Comparison of ENCODE assay signal across 9 mouse cellular contexts in genomic region chr1:137972620-137973350, GRCm38 (mm10).
DNase-seq lines count a peak whose midpoint lies in the region; ATAC-seq lines count a peak whose summit lies in the region.
"Had no signal": no experiment of that assay in that cellular context is flagged by ENCODE, and none has a peak within 500 bp of the region (broad histone marks: within the 10 kb centered on the region; RNA-seq: fewer than 3 reads in every experiment).

No protein-coding gene starts in this region.

- no peak overlapping the region for H3K9ac ChIP-seq in neural tube, embryonic 12.5 days
- no peak overlapping the region for H3K9ac ChIP-seq in midbrain, embryonic 16.5 days (ENCODE audit: low read depth, low read length)

- 82% methylated on average over 6 of the region's 6 CpGs for WGBS in neural tube, embryonic 12.5 days
- WGBS in midbrain, embryonic 16.5 days = 71% methylated on average over 6 of the region's 6 CpGs

- peak; percentile 26 to 38 for DNase-seq in frontal cortex, adult 2 months (ENCODE audit: extremely low spot score in 1 of 2, low spot score in 1 of 2)
- no peak for DNase-seq in frontal cortex, postnatal 14 days (ENCODE audit: low spot score in 2 of 2)
- no peak for DNase-seq in neural tube, embryonic 10.5 days (ENCODE audit: extremely low spot score, low spot score)
- DNase-seq in forelimb bud, embryonic 11.5 days (ENCODE audit: low read depth, low spot score) = peak; percentile 51
- DNase-seq in cerebellum, postnatal 10 days = no peak
- no peak for DNase-seq in gastrocnemius, postnatal 36 days

- H3K9me3 ChIP-seq in neural tube, embryonic 12.5 days = no peaks in the 10 kb centered on the region
- H3K9me3 ChIP-seq in midbrain, embryonic 16.5 days (replicated peaks; ENCODE audit: control insufficient read depth, low read length, poor library complexity, severe bottlenecking) = no peaks in the 10 kb centered on the region

- intact Hi-C loops in gastrocnemius, postnatal 36 days (cut with DNase I) = no loop called here

- no peak overlapping the region for H3K4me3 ChIP-seq in neural tube, embryonic 12.5 days
- H3K4me3 ChIP-seq in midbrain, embryonic 16.5 days (ENCODE audit: low read depth, low read length) = no peak overlapping the region

- H3K27ac ChIP-seq in neural tube, embryonic 12.5 days = 0 out of 2 replicates have a peak overlapping the region, but pooled peaks have one; percentile 15
- peak overlapping the region; percentile 42; the same call in 1 of the 2 replicates for H3K27ac ChIP-seq in midbrain, embryonic 16.5 days (ENCODE audit: low read length)

- H3K36me3 ChIP-seq in neural tube, embryonic 12.5 days = no peaks in the 10 kb centered on the region
- no peaks in the 10 kb centered on the region; the same call in 1 of the 2 replicates for H3K36me3 ChIP-seq in midbrain, embryonic 16.5 days (ENCODE audit: control insufficient read depth, insufficient read depth, low read length)

- no peak for ATAC-seq in neural tube, embryonic 12.5 days (ENCODE audit: low FRiP score, low read depth)
- ATAC-seq in midbrain, embryonic 16.5 days = no peak
- ATAC-seq: lung, postnatal 0 days had no signal

- H3K27me3 ChIP-seq in neural tube, embryonic 12.5 days (replicated peaks) = no peaks in the 10 kb centered on the region
- no peaks in the 10 kb centered on the region for H3K27me3 ChIP-seq in midbrain, embryonic 16.5 days (ENCODE audit: control insufficient read depth, insufficient read depth, low read depth, low read length)

- H3K4me2 ChIP-seq in neural tube, embryonic 12.5 days (replicated peaks) = no peak overlapping the region
- H3K4me2 ChIP-seq in midbrain, embryonic 16.5 days (ENCODE audit: low read length) = no peak overlapping the region

- no peaks in the 10 kb centered on the region for H3K4me1 ChIP-seq in neural tube, embryonic 12.5 days
- peaks cover 5% of the 10 kb centered on the region for H3K4me1 ChIP-seq in midbrain, embryonic 16.5 days (ENCODE audit: control insufficient read depth, insufficient read depth, low read length)

Comparison
In these comparisons a context has a peak if more than half of its experiments do, and no peak if none do; other contexts are left out.
1. DNase-seq: peak in frontal cortex, adult 2 months (2 of 2) and forelimb bud, embryonic 11.5 days (single experiment); none in frontal cortex, postnatal 14 days (0 of 2), neural tube, embryonic 10.5 days (single experiment), cerebellum, postnatal 10 days (0 of 2) and gastrocnemius, postnatal 36 days (0 of 2).